Mouse (Mus musculus) embryonic facial prominence, embryonic 10.5 days (tissue): ENCODE measurements around the gene Olfr605. TPM values are rescaled to one million over a fixed set of nuclear protein-coding genes. Genes with fewer than 3 reads are reported as not detected.
"Not testable (repeated sequence)": the region's sequence is repeated elsewhere in the genome, so short reads cannot be mapped to it uniquely, and the experiment has no call there.

Experiments
- DNase-seq: peaks from one replicate; pipeline ENCODE4 v3.0.0-alpha.2; 2017; ENCODE audit warnings: low spot score
- H3K27ac ChIP-seq: fragments of 300-500 bp; sonication (generic); replicated peaks from 2 replicates; pipeline ENCODE4 v1.5.1; 2016; ENCODE audit warnings: mild to moderate bottlenecking
- H3K27me3 ChIP-seq: fragments of 300-500 bp; sonication (generic); replicated peaks from 2 replicates; pipeline ENCODE4 v1.6.1; 2016; ENCODE audit warnings: low read depth, mild to moderate bottlenecking; ENCODE audit not compliant: poor library complexity, severe bottlenecking
- H3K36me3 ChIP-seq: fragments of 300-500 bp; sonication (generic); replicated peaks from 2 replicates; pipeline ENCODE4 v1.6.1; 2016; ENCODE audit warnings: mild to moderate bottlenecking, moderate library complexity
- H3K4me1 ChIP-seq: fragments of 300-500 bp; sonication (generic); 2 replicates; pipeline ENCODE4 v1.6.1; 2016
- H3K4me3 ChIP-seq: fragments of 300-500 bp; sonication (generic); 2 replicates; pipeline ENCODE4 v1.5.1; 2016; ENCODE audit warnings: mild to moderate bottlenecking, moderate library complexity
- H3K9me3 ChIP-seq: fragments of 300-500 bp; sonication (generic); 2 replicates; pipeline ENCODE4 v1.6.1; 2016; ENCODE audit warnings: mild to moderate bottlenecking
- whole genome bisulfite sequencing: fragments of 180-500 bp; shearing (Covaris S2); methylation state at CpG from one replicate; pipeline ENCODE4 v1.1.7; 2016; 5-methylcytosine and 5-hydroxymethylcytosine counted together
- microRNA-seq: library from miRNA; unstranded; fragments of <30 nt; microRNA quantifications from one replicate; pipeline ENCODE4, GENCODE M21; 2017
- polyA plus RNA-seq: library from polyadenylated mRNA; unstranded; fragments of >200 nt; fragmentation: Nextera tagmentation; extraction: Ambion mirVana; gene quantifications from 2 replicates; pipeline ENCODE4 v1.2.1, GENCODE M21; 2016

Olfr605 gene
- not detected in 2 replicates for polyA plus RNA-seq

DNA sequence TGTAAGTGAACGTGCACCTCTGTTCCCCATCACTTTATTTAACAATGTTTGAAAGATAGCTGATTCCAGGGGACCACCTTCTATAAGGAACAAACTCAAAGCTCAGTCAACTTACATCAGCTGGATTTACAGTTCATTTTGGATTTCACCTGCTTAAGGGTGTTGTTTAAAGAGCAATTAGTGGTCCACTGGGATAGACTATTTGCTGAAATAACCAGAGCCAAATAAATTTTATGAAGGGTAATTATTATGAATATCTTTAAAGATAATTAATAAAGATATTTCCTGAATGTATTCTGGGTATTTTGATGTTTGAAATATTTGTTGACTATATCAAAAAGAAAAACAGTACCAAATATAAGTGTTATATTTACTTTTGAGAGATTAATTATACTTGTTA, at the start of gene Olfr605:
Gene Olfr605 (minus strand): TSS at position 101 of the 400 bp plus-strand sequence.
- no peak for DNase-seq
- no peaks in the 10 kb centered on the region for H3K36me3 ChIP-seq
- 86% methylated on average over 1 of the region's 1 CpGs for WGBS

DNA sequence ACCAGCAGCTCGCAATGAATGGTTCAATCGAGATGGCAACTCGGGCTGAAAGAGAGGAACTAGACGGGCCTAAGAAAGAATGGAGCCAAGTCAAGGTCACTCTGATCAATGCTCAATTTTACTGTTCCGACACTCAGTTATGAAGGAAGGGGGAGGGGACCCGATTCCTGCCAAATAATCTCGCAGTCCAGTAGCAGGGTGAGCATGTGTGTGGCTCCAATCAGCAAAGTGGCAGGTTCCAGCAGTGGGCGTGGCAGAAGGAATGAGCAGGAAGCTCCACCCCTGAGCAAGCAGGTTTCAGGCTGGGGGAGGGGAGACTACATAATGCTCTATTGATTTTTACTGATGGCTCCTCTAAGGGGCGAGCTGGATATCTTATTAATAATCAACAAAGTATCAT, 31.9 kb upstream of the Olfr605 start:
- H3K36me3 ChIP-seq, H3K27me3 ChIP-seq, DNase-seq, H3K27ac ChIP-seq, H3K4me1 ChIP-seq, H3K9me3 ChIP-seq, H3K4me3 ChIP-seq: not testable (repeated sequence)
- WGBS = 90% methylated on average over 9 of the region's 9 CpGs

More for the DNA sequence above, at the start of gene Olfr605:
- Histone ChIP-seq H3K27ac (no peak within 1 kb of the TSS), H3K9me3 (no peaks in the 10 kb centered on the region), H3K4me3 (no peak within 1 kb of the TSS), H3K27me3 (no peaks in the 10 kb centered on the region), H3K4me1 (no peaks in the 10 kb centered on the region)

DNA sequence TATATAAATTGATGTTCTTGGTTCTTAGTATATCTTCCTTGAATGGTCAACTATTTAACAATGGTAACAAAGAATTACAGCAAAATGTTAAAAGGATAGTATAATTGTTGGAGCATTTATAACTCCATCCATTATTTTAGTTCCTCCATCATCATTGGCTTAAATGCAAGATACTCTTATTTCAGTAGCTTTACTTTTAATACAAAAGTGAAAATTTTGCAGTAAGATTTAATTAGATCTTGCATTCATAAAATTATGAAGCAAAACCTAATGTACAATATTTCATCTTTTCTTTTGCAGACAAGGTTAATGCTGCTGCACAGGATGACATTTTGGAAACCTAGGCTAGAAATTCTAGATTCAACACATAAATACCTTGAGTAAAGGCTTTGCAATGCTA, 24.3 kb upstream of the Olfr605 start, which contains the start of gene Olfr608:
Gene Olfr608 (plus strand): TSS at position 301 of the 400 bp plus-strand sequence.
- DNase-seq = no peak
- Histone ChIP-seq H3K27ac (no peak within 1 kb of the TSS), H3K4me1 (no peaks in the 10 kb centered on the region), H3K9me3 (no peaks in the 10 kb centered on the region), H3K36me3 (no peaks in the 10 kb centered on the region), H3K27me3 (no peaks in the 10 kb centered on the region), H3K4me3 (no peak within 1 kb of the TSS)

DNA sequence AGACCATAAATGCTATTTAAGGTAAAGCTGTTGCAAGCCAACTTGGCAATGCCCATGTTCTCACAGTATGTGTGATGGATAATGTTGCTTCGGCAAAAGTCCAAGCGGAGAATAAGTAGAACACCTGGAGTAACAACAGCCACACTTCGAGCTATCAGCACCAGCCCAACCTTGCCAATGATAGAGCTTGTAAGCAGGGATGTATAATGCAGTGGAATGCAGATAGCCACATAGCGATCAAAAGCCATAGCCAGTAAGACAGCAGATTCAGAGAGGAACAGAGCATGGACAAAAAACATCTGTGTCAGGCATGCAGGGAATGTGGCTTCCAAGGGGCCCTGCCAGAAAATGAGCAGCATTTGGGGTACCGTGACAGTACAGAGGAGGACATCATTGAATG, 15.4 kb upstream of the Olfr605 start:
- DNase-seq = no peak
- H3K27ac ChIP-seq = no peak overlapping the region
- H3K36me3 ChIP-seq = no peaks in the 10 kb centered on the region
- H3K9me3 ChIP-seq = no peaks in the 10 kb centered on the region
- no peaks in the 10 kb centered on the region for H3K27me3 ChIP-seq
- H3K4me1 ChIP-seq = no peaks in the 10 kb centered on the region
- WGBS = 91% methylated on average over 5 of the region's 5 CpGs
- no peak overlapping the region for H3K4me3 ChIP-seq

DNA sequence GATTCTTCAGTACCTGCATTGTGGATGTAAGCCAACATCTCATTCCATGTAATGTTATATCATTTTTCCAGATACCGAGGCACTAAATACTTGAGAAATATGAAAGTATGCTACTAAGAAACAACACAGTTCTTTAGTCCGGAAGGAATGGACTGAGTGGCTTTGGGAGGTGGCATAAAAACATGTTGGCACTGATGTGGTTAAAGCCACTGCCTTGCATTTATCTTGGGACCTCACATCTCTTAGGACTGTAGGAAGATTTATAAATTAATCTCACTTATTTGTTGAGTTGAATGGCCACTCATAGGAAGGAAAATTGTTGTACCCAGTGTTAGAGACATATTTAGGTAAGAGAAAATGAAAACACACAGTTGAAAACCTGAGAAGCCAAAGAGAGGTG, 3.5 kb upstream of the Olfr605 start, which contains the start of gene Olfr606:
Gene Olfr606 (plus strand): TSS at position 301 of the 400 bp plus-strand sequence.
- Histone ChIP-seq H3K4me1 (no peaks in the 10 kb centered on the region), H3K27me3 (no peaks in the 10 kb centered on the region), H3K27ac (no peak within 1 kb of the TSS), H3K36me3 (no peaks in the 10 kb centered on the region), H3K9me3 (no peaks in the 10 kb centered on the region), H3K4me3 (no peak within 1 kb of the TSS)
- DNase-seq = no peak
- WGBS = 93% methylated on average over 2 of the region's 2 CpGs

DNA sequence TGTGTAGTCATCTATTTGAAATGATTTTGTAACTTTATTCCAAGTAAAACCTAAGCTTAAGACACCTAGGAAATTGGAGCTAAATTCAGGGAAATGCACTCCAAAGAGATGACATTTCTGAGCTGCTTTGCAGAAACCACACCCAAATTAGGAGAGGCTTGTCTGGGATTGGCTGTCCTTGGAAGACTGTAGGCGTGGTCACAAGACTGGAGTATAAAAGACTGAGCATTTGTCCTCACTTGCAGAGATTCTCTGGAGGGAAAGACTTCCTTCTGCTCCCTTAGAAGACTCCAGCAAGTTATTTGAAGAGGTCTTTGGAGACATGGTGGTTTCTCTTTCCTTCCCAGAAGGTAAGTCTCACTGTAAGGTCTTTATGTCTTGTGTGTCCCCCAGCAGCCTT, 30.5 kb downstream of the Olfr605 start, which contains the start of gene Usp17lc:
Gene Usp17lc (plus strand): TSS at position 301 of the 400 bp plus-strand sequence.
- DNase-seq, H3K27me3 ChIP-seq, H3K27ac ChIP-seq, H3K36me3 ChIP-seq, H3K4me3 ChIP-seq, H3K4me1 ChIP-seq, H3K9me3 ChIP-seq: not testable (repeated sequence)
- 67% methylated on average over 1 of the region's 1 CpGs for WGBS

DNA sequence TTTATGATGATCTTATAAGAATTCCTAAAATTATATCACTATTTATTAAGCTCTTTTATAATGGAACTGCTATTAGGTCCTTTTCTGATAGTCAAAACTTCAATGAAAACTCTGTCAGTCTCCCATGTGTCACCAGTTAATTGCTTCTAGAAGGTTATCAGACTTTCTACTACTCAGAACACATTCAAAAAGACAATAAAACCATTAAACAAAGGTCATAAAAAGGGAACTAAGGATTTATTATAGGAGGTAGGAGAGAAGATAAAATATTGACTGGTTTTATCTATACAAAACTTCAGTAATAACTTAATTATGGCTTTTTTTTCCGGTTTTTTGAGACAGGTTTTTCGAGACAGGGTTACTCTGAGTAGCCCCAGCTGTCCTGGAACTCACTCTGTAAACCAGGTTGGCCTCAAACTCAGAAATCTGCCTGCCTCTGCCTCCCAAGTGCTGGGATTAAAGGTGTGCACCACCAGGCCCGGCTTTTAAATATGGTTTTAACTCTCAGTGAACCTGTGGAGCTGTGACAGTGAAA, 38.7 kb downstream of the Olfr605 start:
- not testable (repeated sequence) for H3K36me3 ChIP-seq, H3K27ac ChIP-seq, H3K4me1 ChIP-seq, H3K27me3 ChIP-seq, DNase-seq, H3K4me3 ChIP-seq, H3K9me3 ChIP-seq
- WGBS = 79% methylated on average over 3 of the region's 3 CpGs

DNA sequence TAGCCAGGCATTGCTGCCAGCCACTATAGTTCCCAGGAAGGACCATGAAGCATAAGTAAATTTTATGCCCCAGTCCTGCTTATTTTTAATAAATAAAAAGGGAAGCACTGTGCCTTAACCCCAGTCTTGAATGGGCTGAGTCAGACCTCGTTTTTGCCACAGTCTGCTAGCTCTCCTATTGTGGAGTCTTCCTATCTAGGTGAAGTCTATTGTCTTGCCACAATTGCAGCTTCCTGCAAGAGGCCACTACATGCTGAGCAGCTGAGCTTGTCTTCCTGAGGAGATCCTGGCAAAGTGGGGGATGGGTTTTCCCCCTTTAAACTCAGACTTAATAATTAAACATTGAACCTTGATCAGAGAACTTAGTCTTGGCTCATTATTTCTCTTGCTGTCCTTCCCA, 46.3 kb downstream of the Olfr605 start:
- Histone ChIP-seq H3K36me3 (no peaks in the 10 kb centered on the region), H3K4me1 (no peaks in the 10 kb centered on the region), H3K9me3 (no peaks in the 10 kb centered on the region), H3K27ac (no peak overlapping the region), H3K4me3 (no peak overlapping the region), H3K27me3 (no peaks in the 10 kb centered on the region)
- 5% methylated on average over 1 of the region's 1 CpGs for WGBS
- DNase-seq = no peak

DNA sequence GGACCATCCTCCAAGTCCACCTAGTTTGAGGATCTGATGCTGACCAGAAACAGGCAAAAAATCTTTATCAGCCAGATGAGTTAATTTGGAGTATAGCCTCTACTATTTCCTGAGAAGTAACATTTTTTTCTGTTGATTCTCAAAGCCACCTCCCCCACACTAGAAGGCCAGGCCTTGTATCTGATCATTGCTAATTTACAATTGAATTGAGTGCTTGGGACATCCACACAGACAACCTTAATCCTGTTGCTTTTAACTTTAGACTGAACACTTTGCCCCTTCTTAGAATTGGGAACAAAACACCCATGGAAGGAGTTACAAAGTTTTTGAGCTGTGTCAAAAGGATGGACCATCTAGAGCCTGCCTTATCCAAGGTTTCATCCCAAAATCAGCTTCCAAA, 47.5 kb downstream of the Olfr605 start:
- Histone ChIP-seq H3K9me3 (no peaks in the 10 kb centered on the region), H3K4me1 (no peaks in the 10 kb centered on the region), H3K36me3 (no peaks in the 10 kb centered on the region), H3K27ac (no peak overlapping the region), H3K4me3 (no peak overlapping the region), H3K27me3 (no peaks in the 10 kb centered on the region)
- no peak for DNase-seq

Small RNAs within 50 kb of the gene (microRNA-seq; reads per million reads assigned to microRNA genes)
- gene Gm25774 = not detected

Other genes with a start within 250 kb of the Olfr605 start
- not detected in 2 replicates for gene Olfr593, start 233.6 kb downstream of the Olfr605 start, polyA plus RNA-seq
- gene Olfr594, start 228.4 kb downstream of the Olfr605 start, polyA plus RNA-seq = not detected in 2 replicates
- not detected in 2 replicates for gene Usp17ld, start 192.9 kb downstream of the Olfr605 start, polyA plus RNA-seq
- not detected in 2 replicates for gene Olfr596, start 139.8 kb downstream of the Olfr605 start, polyA plus RNA-seq
- not detected in 2 replicates for gene Olfr597, start 129.1 kb downstream of the Olfr605 start, polyA plus RNA-seq
- not detected in 2 replicates for gene Olfr598, start 121.9 kb downstream of the Olfr605 start, polyA plus RNA-seq
- not detected in 2 replicates for gene Olfr599, start 109.5 kb downstream of the Olfr605 start, polyA plus RNA-seq
- not detected in 2 replicates for gene Olfr600, start 95.8 kb downstream of the Olfr605 start, polyA plus RNA-seq
- not detected in 2 replicates for gene Olfr601, start 82.8 kb downstream of the Olfr605 start, polyA plus RNA-seq
- not detected in 2 replicates for gene Olfr603, start 59.3 kb downstream of the Olfr605 start, polyA plus RNA-seq
- not detected in 2 replicates for gene Usp17lc, start 30.4 kb downstream of the Olfr605 start, polyA plus RNA-seq
- gene Olfr606, start 3.6 kb upstream of the Olfr605 start, polyA plus RNA-seq = not detected in 2 replicates
- not detected in 2 replicates for gene Olfr607, start 18.7 kb upstream of the Olfr605 start, polyA plus RNA-seq
- gene Olfr608, start 24.4 kb upstream of the Olfr605 start, polyA plus RNA-seq = not detected in 2 replicates
- gene Olfr609, start 52.6 kb upstream of the Olfr605 start, polyA plus RNA-seq = not detected in 2 replicates
- gene Olfr610, start 66.7 kb upstream of the Olfr605 start, polyA plus RNA-seq = not detected in 2 replicates
- not detected in 2 replicates for gene Olfr611, start 75.4 kb upstream of the Olfr605 start, polyA plus RNA-seq
- gene Olfr612, start 97.3 kb upstream of the Olfr605 start, polyA plus RNA-seq = not detected in 2 replicates
- not detected in 2 replicates for gene Olfr613, start 102.6 kb upstream of the Olfr605 start, polyA plus RNA-seq
- not detected in 2 replicates for gene Olfr615, start 110.6 kb upstream of the Olfr605 start, polyA plus RNA-seq
- not detected in 2 replicates for gene Olfr616, start 123.7 kb upstream of the Olfr605 start, polyA plus RNA-seq
- gene Olfr617, start 127.6 kb upstream of the Olfr605 start, polyA plus RNA-seq = not detected in 2 replicates
- gene Olfr618, start 144.7 kb upstream of the Olfr605 start, polyA plus RNA-seq = not detected in 2 replicates
- not detected in 2 replicates for gene Olfr619, start 155.1 kb upstream of the Olfr605 start, polyA plus RNA-seq
- gene Olfr620, start 167.1 kb upstream of the Olfr605 start, polyA plus RNA-seq = not detected in 2 replicates
- gene Olfr622, start 197.3 kb upstream of the Olfr605 start, polyA plus RNA-seq = not detected in 2 replicates
- not detected in 2 replicates for gene Olfr623, start 218.3 kb upstream of the Olfr605 start, polyA plus RNA-seq
- gene Olfr624, start 225.8 kb upstream of the Olfr605 start, polyA plus RNA-seq = 0.04 and 0.05 TPM in 2 replicates
- gene Olfr625-ps1, start 237.3 kb upstream of the Olfr605 start, polyA plus RNA-seq = not detected in 2 replicates